Mouse (Mus musculus): Measurements from ENCODE around the gene Gm17660. TPM values are rescaled to one million over a fixed set of nuclear protein-coding genes. Genes with fewer than 3 reads are reported as not detected.

The Gm17660 gene
- total and polyA plus RNA-seq, 2 experiments from 2014 or later, result 1.1 TPM; not detected in 1

DNA sequence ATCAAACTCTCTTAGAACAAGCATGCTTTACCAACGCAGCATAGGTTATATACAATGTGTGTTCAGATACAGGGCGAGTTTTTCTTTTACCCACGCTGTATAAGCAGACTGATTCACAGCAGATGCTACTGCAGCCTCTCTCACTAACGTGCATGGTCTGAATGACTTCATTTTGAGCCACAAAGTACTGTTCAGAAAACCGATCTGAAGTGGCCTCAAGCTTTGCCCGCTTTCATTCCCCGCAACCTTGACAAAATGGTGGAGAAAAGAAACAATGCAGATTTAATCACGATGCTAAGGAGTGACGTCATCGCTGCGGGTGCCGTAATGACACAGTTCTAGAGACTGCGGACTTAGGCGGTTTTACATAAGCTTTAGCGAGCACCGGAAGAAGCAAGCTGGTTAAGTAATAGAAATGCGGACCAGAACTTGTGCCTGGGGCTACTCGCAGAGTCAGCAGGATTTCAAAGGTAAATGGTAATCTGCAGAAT lies 31.5 kb upstream of the Gm17660 start:
- Histone ChIP-seq H3K4me2 (ENCODE audit: low read depth, low read length, poor library complexity, severe bottlenecking) (peak overlapping the region; percentile 39), H3K4me3 (ENCODE audit: low read depth, low read length) (no peak overlapping the region), H3K36me3 (ENCODE audit: insufficient read depth, low read length) (no peaks in the 10 kb centered on the region), H3K27me3 (ENCODE audit: insufficient read depth, low read length) (no peaks in the 10 kb centered on the region), H3K27ac (ENCODE audit: low read depth, low read length) (peak overlapping the region; percentile 80), H3K9me3 (ENCODE audit: low read length) (no peaks in the 10 kb centered on the region), H3K4me1 (ENCODE audit: insufficient read depth, low read length) (peaks cover 23% of the 10 kb centered on the region; the same call in 1 of the 2 replicates), H3K9ac (replicated peaks; ENCODE audit: low read length, poor library complexity, severe bottlenecking) (peak overlapping the region; percentile 42; the same call in 1 of the 2 replicates)
- ATAC-seq (ENCODE audit: low FRiP score) (peak; percentile 68), DNase-seq (ENCODE audit: low spot score) (peak; percentile 84)
- no peak for TF ChIP-seq CTCF (IDR thresholded peaks at IDR 0.05)
- WGBS, result 8% methylated on average over 18 of the region's 18 CpGs

- ATAC-seq (ENCODE audit: low FRiP score) (peak; percentile 28), DNase-seq (ENCODE audit: low spot score) (peak; percentile 75)
- peak overlapping the region; percentile 42; the same call in 1 of the 2 replicates for H3K9ac ChIP-seq (replicated peaks; ENCODE audit: low read length, poor library complexity, severe bottlenecking)
- WGBS, result 44% methylated on average over 11 of the region's 11 CpGs
- H3K27ac ChIP-seq (ENCODE audit: low read depth, low read length), result peak overlapping the region; percentile 80
- no peaks in the 10 kb centered on the region for H3K27me3 ChIP-seq (ENCODE audit: insufficient read depth, low read length)
- H3K4me2 ChIP-seq (ENCODE audit: low read depth, low read length, poor library complexity, severe bottlenecking), result peak overlapping the region; percentile 39
- no peak overlapping the region for H3K4me3 ChIP-seq (ENCODE audit: low read depth, low read length)
- H3K36me3 ChIP-seq (ENCODE audit: insufficient read depth, low read length), result no peaks in the 10 kb centered on the region
- H3K4me1 ChIP-seq (ENCODE audit: insufficient read depth, low read length), result peaks cover 17% of the 10 kb centered on the region; the same call in 1 of the 2 replicates
- no peaks in the 10 kb centered on the region for H3K9me3 ChIP-seq (ENCODE audit: low read length)
- no peak for TF ChIP-seq CTCF (IDR thresholded peaks at IDR 0.05)
Measured at GRCm38 (mm10) chr5:104108127-104108875, 30.9 kb upstream of the Gm17660 start.

- no peak overlapping the region for H3K9ac ChIP-seq (replicated peaks; ENCODE audit: low read length, poor library complexity, severe bottlenecking)
- H3K4me1 ChIP-seq (ENCODE audit: insufficient read depth, low read length), result peaks cover 2% of the 10 kb centered on the region; the same call in 1 of the 2 replicates
- H3K27me3 ChIP-seq (ENCODE audit: insufficient read depth, low read length), result no peaks in the 10 kb centered on the region
- H3K9me3 ChIP-seq (ENCODE audit: low read length), result no peaks in the 10 kb centered on the region
- ATAC-seq (ENCODE audit: low FRiP score), result no peak
- H3K27ac ChIP-seq (ENCODE audit: low read depth, low read length), result no peak overlapping the region
- 63% methylated on average over 2 of the region's 2 CpGs for WGBS
- TF ChIP-seq CTCF (IDR thresholded peaks at IDR 0.05), result no peak
- no peak overlapping the region for H3K4me2 ChIP-seq (ENCODE audit: low read depth, low read length, poor library complexity, severe bottlenecking)
- DNase-seq (ENCODE audit: low spot score), result no peak
- no peak overlapping the region for H3K4me3 ChIP-seq (ENCODE audit: low read depth, low read length)
- H3K36me3 ChIP-seq (ENCODE audit: insufficient read depth, low read length), result no peaks in the 10 kb centered on the region
Measured at GRCm38 (mm10) chr5:104104111-104104510, 26.7 kb upstream of the Gm17660 start.

GRCm38 (mm10) chr5:104103171-104103570 lies 25.8 kb upstream of the Gm17660 start:
- no peaks in the 10 kb centered on the region for H3K36me3 ChIP-seq (ENCODE audit: insufficient read depth, low read length)
- H3K27me3 ChIP-seq (ENCODE audit: insufficient read depth, low read length), result no peaks in the 10 kb centered on the region
- no peak overlapping the region for H3K4me2 ChIP-seq (ENCODE audit: low read depth, low read length, poor library complexity, severe bottlenecking)
- H3K4me3 ChIP-seq (ENCODE audit: low read depth, low read length), result no peak overlapping the region
- 83% methylated on average over 4 of the region's 4 CpGs for WGBS
- 0 out of 2 replicates have a peak, but pooled peaks cover under 1% of the 10 kb centered on the region for H3K4me1 ChIP-seq (ENCODE audit: insufficient read depth, low read length)
- no peak for DNase-seq (ENCODE audit: low spot score)
- H3K9ac ChIP-seq (replicated peaks; ENCODE audit: low read length, poor library complexity, severe bottlenecking), result no peak overlapping the region
- ATAC-seq (ENCODE audit: low FRiP score), result no peak
- TF ChIP-seq CTCF (IDR thresholded peaks at IDR 0.05), result no peak
- H3K9me3 ChIP-seq (ENCODE audit: low read length), result no peaks in the 10 kb centered on the region
- no peak overlapping the region for H3K27ac ChIP-seq (ENCODE audit: low read depth, low read length)

GRCm38 (mm10) chr5:104101678-104102531 lies 24.5 kb upstream of the Gm17660 start:
- TF ChIP-seq CTCF (IDR thresholded peaks at IDR 0.05), result no peak
- H3K4me3 ChIP-seq (ENCODE audit: low read depth, low read length), result no peak overlapping the region
- H3K27ac ChIP-seq (ENCODE audit: low read depth, low read length), result 0 out of 2 replicates have a peak overlapping the region, but pooled peaks have one; percentile 0
- H3K9me3 ChIP-seq (ENCODE audit: low read length), result no peaks in the 10 kb centered on the region
- H3K36me3 ChIP-seq (ENCODE audit: insufficient read depth, low read length), result no peaks in the 10 kb centered on the region
- 12% methylated on average over 10 of the region's 10 CpGs for WGBS
- no peaks in the 10 kb centered on the region for H3K27me3 ChIP-seq (ENCODE audit: insufficient read depth, low read length)
- H3K4me1 ChIP-seq (ENCODE audit: insufficient read depth, low read length), result no peaks in the 10 kb centered on the region
- peak; percentile 73 for ATAC-seq (ENCODE audit: low FRiP score)
- no peak overlapping the region for H3K4me2 ChIP-seq (ENCODE audit: low read depth, low read length, poor library complexity, severe bottlenecking)
- H3K9ac ChIP-seq (replicated peaks; ENCODE audit: low read length, poor library complexity, severe bottlenecking), result no peak overlapping the region
- peak; percentile 73 for DNase-seq (ENCODE audit: low spot score)
